Mouse (Mus musculus): ENCODE data around the gene Man1c1.

GRCm38 (mm10) chr4:134542726-134543125 is 161.4 kb downstream of the Man1c1 start:
- TF ChIP-seq CTCF (IDR thresholded peaks at IDR 0.05; ENCODE audit: low read depth, low read length), result no peak
- TF ChIP-seq POLR2A (IDR thresholded peaks at IDR 0.05; ENCODE audit: borderline replicate concordance, low read depth, low read length), result no peak

Data from bone marrow macrophage, adult 2 months (primary cell).